Mouse (Mus musculus): ENCODE results near the gene Supt6.

The Supt6 gene

DNA sequence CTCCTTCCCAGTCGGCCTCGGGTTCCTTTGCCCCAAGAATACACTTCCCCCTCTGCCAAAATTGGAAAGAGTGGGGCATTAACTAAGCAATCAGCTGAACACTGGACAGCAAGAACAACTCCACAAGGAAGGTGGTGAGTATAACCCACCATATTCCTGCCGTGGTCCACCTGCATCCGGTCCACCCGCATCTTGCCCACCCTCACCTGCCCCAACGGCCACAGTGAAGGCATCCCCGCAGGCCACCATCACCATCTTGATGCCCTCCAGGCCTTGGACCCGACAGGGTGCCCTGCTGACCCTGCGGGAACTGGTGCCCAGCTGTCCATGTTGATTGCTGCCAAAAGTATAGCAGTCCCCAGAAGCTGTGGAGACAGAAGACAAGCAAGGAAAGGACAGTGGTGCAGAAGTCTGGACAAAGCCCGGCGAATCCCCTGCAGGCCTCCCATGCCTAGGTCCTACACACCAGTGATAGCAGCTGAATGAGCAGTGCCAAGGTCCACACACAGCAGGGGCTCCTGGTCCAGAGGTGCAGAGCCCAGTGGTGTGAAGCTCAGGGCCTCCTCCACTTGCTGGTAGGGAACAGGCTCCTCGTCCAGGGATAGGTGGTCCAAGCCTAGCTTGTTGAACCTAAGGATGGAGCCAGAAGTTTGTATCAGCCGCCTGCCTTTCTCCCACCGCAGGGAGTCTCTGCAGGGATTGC, 78.4 kb downstream of the Supt6 start:
- no peak for DNase-seq (ENCODE audit: low spot score in 2 of 2)

DNA sequence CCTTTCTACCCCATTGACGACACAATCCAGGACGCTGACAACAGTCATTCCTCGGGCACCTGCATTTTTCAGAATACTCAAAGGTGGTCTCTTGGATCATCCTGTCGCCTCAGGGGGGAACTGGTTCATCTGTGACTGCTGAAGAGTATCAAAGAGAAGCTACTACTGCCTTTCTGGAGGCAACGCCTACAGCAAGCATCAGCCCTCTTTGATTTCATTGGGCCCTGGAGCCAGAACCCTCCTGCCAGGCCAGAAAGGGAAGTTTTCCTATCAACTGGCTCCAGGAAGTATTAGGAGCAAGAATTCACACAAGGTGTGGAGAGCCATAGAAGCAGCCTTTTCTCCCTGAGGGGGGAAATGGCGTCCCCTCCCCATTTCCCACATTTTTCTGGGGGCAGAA, 79.1 kb downstream of the Supt6 start:
- DNase-seq (ENCODE audit: low spot score in 2 of 2): no peak

DNA sequence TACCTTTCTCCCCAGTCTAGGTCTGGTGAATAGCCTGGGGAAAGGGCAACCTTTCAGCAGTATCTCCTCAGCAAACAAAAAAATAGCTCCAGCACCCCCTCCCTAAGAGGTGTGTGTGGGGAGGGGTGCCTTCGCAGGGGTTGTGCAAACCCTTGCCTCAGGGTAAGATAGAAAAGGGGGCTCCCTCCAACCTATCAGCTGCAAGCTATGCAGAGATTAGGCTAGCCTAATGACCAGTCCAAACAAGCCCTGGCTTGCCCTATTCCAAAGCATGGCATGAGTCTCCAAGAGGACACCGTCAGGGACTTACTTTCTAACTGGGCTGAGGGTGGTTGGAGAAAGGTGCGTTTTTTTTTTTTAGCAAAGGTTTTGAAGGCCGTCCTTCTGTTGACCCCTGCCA, 79.6 kb downstream of the Supt6 start:
- DNase-seq (ENCODE audit: low spot score in 2 of 2): no peak

DNA sequence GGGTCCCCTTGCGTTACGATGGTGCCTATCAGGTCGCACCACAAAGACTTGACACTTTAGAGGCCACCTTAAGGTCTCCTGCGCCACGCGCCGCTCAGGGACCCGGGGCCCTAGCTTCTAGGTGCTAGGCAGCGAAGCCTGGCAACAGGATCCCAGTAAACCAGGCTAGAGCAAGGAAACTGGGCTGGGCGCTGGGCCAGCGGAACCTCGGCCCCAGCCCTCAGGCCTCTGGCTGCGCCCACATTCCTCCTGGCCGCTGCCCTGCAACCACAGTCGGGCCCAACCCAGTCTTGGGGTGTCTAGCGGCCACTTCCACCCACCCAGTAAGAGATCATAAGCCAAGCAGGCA, 80.1 kb downstream of the Supt6 start:
- no peak for DNase-seq (ENCODE audit: low spot score in 2 of 2)

DNA sequence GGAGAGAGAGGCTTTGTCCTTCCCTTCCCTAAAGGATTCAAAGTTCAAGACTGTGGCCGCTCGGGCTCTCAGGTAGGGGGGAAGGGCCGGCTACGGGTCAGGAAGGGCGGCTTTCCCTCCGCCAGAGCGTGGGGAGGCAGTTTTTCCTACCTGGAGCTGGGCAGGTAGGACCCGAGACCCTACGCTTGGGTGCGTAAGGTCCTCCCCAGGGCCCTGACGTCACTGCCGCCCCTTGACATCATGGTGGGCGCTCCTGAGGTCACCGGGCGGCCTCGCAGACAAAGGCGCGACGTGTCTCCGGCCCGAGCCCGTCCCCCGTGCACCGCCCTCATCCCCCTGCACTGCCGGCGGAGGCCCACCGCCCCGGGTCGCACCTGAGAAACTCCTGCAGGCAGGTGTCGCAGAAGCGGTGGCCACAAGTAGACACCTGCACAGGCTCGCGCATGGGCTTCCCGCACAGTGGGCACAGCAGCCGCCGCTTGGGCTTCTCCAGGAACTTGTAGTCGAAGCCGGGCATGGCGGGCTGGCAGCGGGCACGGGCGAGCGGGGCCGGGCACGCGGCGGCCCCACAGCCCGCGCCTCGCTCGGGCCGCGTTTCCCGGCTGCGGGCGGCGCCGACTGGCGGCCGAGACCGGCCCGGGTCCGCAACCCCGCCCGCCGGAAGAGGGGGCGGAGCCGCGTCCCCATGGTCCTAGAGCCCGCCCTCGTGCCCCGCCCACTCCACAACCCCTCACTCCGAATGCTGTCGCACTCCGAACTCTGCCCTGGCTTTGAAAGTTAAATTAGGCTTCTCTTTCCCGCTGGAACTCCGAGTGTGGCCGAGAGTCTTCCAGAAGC, 80.6 kb downstream of the Supt6 start, which contains the start of gene Traf4:
Gene Traf4 (minus strand): TSS at position 666 of the 837 bp plus-strand sequence.
- DNase-seq (ENCODE audit: low spot score in 2 of 2): peak; percentile 77 to 84

DNA sequence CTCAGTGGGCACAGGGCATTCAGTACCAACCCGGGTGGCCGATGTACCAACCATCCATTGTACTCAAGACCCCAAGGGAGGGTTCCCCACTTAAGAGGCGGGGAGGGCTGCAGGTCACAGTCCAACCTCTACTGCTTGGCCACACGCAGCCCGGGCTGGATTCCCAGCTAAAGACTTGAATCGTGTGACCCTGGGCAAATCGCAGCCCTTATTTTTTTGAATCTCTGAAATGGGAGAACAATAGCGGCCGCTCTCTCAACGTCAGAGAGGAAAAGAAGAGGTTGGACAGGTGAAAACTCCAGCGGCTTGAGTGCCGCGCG, 81.2 kb downstream of the Supt6 start:
- DNase-seq (ENCODE audit: low spot score in 2 of 2): no peak

DNA sequence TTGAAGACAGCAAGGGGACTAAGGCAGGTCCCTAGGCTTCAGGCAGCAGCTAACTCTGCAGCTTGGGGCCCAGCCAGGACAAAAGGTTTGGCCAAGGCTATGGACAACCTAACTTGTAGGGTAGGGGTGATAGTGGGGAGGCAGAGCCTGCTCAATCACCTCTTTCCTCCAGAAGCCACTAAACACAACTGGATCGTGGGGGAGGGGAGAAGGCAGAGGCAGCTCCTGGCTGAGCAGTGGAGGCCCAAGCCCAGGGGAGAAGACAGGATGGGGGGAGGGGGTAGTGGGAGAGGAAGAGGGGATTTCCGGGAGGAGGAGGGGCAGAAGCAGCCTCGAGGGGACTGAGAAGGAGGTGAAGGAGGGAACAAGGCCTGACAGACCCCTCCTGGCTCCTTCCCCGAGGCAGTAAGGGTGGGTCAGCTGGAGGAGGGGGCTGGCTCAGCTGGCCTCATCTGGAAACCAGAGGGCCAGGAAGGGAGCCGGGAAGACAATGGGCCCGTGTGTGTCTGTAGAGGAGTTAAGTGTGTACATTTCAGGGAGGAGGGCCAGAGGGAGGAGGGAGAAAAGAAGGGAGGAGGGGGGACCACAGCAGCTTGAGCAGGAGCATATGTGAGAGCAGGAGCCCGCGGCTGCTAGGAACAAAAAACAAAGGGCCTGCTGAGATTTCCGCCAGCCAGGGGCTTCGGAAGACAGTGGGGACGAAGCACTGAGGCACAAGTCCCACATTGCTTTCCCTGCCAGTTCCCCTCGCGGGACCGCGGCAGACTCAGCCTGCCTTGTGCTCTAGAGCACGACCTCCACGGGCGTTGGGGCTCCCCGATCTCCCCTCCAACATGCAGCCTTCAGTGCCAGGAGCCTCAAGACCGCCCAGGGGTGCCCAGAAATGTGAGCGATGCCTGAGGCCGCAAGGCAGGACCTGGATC, 81.8 kb downstream of the Supt6 start:
- DNase-seq (ENCODE audit: low spot score in 2 of 2): peak; percentile 59 to 68

DNA sequence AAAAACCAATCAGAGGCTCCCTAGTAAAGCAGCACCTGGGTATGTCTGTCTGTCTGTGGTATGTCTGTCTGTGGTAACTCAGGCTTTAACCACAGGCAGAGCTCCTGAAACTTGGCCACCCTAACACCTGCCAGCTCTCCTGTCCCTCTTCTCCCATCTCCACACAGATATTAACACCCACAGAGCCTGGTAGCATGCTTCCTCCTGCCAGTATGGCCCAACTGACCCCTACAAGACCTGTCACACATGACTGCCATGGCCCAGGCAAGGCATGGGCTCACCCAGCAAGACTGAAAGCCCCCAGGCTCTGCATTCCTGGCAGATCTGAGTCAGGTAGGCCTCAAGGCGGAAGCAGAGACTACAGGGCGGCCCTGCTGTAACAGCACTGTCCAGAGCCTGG, 82.7 kb downstream of the Supt6 start:
- DNase-seq (ENCODE audit: low spot score in 2 of 2): no peak

DNA sequence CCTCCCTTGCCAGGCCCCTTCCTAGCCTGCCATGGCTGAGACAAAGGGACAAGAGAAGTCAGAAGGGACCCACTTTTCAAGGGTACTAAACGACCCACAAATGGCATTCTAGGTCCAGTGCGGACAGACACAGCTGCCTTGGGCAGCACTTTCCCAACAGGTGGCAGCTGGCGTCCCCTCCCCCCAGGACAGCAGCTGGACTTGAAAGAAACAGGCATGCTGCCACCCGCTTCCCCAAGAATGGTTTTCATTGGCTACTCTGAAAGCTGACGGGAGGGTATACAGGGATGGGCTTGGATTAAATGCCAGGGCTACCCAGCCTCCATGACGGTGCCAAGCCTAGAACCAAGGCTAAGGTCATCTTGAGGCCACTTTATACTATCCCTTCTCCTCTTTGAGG, 83.3 kb downstream of the Supt6 start:
- DNase-seq (ENCODE audit: low spot score in 2 of 2): no peak

DNA sequence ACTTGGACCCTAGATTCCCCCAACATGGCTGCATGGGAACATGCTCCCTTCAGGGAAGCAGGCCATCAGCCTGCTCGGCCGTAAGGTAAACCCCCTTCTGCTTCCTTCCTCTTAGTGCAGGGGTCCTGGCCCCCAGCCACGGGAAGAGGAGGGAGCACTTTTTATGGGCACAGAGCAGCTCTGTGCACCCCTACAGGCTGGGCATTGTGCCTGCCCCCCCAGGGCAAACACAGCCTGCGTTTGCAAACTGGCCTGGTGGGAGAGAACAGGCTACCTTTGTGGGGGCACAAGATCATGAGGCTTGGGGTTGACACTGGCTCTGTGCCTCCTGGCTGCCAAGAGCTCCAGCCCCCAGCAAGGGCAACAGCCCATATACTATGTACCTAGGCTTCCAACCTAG, 83.8 kb downstream of the Supt6 start:
- DNase-seq (ENCODE audit: low spot score in 2 of 2): no peak

DNA sequence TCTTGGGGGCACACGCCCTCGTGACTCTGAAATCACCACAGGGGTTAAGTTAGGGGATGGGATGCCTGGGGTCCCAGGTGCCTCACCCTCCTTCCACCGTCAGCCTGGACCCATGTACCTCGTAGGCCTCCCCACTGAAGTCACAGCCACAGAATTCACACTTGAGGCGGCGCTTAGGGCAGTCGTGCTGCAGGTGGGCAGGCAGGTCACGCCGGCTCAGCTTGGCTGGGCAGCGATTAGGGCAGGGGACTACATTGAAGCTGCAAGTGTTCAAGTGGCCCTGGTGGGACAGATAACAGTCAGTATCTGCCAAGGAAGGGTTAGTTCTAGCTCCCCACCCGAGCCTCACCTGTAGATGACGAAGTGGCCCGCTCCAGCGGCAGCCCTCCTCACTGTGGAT, 84.6 kb downstream of the Supt6 start:
- no peak for DNase-seq (ENCODE audit: low spot score in 2 of 2)

DNA sequence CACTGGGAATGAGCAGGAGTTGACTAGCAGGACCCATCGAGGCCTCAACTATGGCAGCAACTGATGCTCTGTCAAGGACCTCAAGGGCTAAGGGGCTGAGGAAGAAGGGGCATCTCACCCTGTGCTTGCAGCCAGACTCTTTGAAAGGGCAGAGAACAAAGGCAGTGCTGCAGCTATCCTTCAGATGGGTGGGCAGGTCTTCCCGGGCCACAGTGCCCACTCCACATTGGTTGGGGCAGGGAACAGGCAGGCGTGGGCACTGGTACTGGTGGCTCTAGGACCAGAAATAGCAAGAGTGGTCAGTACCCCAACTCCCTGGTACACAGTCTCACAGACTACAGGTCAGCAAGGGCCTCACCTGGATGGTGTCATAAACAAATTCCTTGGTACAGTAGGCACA, 85.1 kb downstream of the Supt6 start:
- DNase-seq (ENCODE audit: low spot score in 2 of 2): no peak

DNA sequence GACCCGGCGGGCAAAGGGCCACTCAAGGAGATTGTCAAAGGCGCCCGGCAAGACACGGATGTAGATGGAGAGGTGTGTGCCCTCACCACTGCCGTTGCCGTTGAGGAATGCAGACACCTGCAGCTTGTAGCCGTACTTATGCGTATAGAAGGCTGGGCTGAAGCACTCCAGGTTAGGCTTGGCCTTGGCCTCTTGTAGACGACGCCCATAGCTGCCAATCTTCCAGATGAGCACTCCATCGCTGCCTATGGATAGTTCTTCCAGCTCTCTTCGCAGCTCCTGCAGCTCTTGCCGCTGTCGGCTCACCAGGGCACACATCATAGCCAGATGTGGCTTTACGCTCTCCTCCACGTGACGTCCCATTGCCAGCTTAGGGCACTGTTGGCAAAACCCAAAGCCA, 85.6 kb downstream of the Supt6 start:
- no peak for DNase-seq (ENCODE audit: low spot score in 2 of 2)

DNA sequence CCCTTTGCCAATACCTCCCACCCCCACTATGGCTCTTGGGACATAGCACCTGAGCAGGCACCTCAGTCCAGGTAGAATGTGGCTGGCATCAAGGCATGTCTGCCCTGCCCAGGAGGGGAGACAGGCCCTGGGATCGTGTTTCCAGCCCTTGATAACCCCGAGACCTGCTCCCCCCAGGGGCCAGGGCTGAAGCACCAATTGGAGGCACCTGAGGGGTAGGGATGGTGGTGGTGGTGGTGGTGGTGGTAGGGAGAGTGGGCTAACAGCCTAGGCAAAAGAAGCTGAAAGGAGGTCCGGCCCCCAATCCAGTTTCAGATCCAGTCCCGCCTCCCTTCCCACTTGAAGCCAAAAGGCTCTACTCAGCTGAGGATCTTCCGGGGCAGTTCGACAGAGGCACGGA, 86.2 kb downstream of the Supt6 start:
- DNase-seq (ENCODE audit: low spot score in 2 of 2): no peak

DNA sequence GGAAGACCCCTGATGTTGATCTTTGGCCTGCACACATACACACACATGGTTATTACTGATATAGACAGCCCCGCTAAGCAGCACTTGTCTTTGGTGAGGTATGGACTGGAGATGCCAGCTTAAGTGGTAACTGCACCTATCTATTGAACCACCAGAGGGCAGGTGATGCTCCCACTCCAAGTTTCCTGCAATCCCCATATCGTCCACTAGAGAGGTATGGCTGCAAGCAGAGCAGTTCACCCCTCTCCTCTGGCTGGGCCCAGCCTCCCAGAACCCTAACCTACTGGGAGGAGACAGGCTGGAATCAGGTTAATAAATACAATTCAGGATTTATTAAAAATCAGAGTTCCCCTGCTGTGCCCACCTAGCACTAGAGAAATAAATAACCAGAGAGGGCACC, 86.7 kb downstream of the Supt6 start:
- DNase-seq (ENCODE audit: low spot score in 2 of 2): peak; percentile 70 to 81

Data from heart, adult 9 months (tissue).